Mouse (Mus musculus) heart, embryonic 14.5 days (tissue): ENCODE measurements around the gene H1f0. TPM values are rescaled to one million over a fixed set of nuclear protein-coding genes. Genes with fewer than 3 reads are reported as not detected.

Experiments used
- ATAC-seq: fragments of 200-750 bp; cut with Nextera tagmentation; 2 replicates; pipeline ENCODE4 v1.8.0; 2017; ENCODE audit warnings: low read depth, moderate TSS enrichment; ENCODE audit not compliant: insufficient number of reproducible peaks, insufficient read depth, low FRiP score
- H3K27ac ChIP-seq, 2 experiments: fragments of 200-500 bp in 1 of 2; fragments of 300-500 bp in 1 of 2; sonication (generic) in 1 of 2; replicated peaks in 1 of 2; 2 replicates each; pipeline ENCODE4 v1.5.1; 2012 to 2014; ENCODE audit warnings: low read depth in 2 of 2, low read length in 2 of 2, control low read depth in 1 of 2, mild to moderate bottlenecking in 1 of 2, mixed read lengths in 1 of 2; ENCODE audit not compliant: control insufficient read depth in 1 of 2, insufficient read depth in 1 of 2
- H3K27me3 ChIP-seq: fragments of 300-500 bp; sonication (generic); 2 replicates; pipeline ENCODE4 v1.6.1; 2014; ENCODE audit warnings: mild to moderate bottlenecking, low read length, control low read depth; ENCODE audit not compliant: control insufficient read depth, insufficient read depth
- H3K36me3 ChIP-seq: fragments of 300-500 bp; sonication (generic); 2 replicates; pipeline ENCODE4 v1.6.1; 2014; ENCODE audit warnings: mild to moderate bottlenecking, control low read depth, low read length, mixed read lengths; ENCODE audit not compliant: control insufficient read depth, insufficient read depth
- H3K4me1 ChIP-seq, 2 experiments: fragments of 200-500 bp in 1 of 2; fragments of 300-500 bp in 1 of 2; sonication (generic) in 1 of 2; 2 replicates each; pipeline ENCODE4 v1.6.1; 2012 to 2014; ENCODE audit warnings: low read length in 2 of 2, control low read depth in 1 of 2, mixed read lengths in 1 of 2; ENCODE audit not compliant: control insufficient read depth in 2 of 2, insufficient read depth in 2 of 2
- H3K4me2 ChIP-seq: fragments of 300-500 bp; sonication (generic); 2 replicates; pipeline ENCODE4 v1.6.1; 2014; ENCODE audit warnings: mild to moderate bottlenecking, low read length
- H3K4me3 ChIP-seq, 2 experiments: fragments of 200-500 bp in 1 of 2; fragments of 300-500 bp in 1 of 2; sonication (generic) in 1 of 2; 2 replicates each; pipeline ENCODE4 v1.5.1; 2012 to 2014; ENCODE audit warnings: low read length in 2 of 2, mild to moderate bottlenecking in 2 of 2, control low read depth in 1 of 2, low read depth in 1 of 2, moderate library complexity in 1 of 2; ENCODE audit not compliant: control insufficient read depth in 1 of 2, insufficient read depth in 1 of 2
- H3K9ac ChIP-seq: fragments of 300-500 bp; sonication (generic); 2 replicates; pipeline ENCODE4 v1.6.1; 2014; ENCODE audit warnings: mild to moderate bottlenecking, low read length
- H3K9me3 ChIP-seq: fragments of 300-500 bp; sonication (generic); 2 replicates; pipeline ENCODE4 v1.6.1; 2016; ENCODE audit warnings: low read length, control low read depth; ENCODE audit not compliant: control insufficient read depth
- WGBS: fragments of 180-500 bp; shearing (Covaris S2); extraction: QIAGEN DNeasy Blood & Tissue Kit; methylation state at CpG from one replicate; pipeline ENCODE4 v1.1.7; 2014; 5-methylcytosine and 5-hydroxymethylcytosine counted together
- polyA plus RNA-seq: library from polyadenylated mRNA; unstranded; fragments of >200 nt; fragmentation: Nextera tagmentation; extraction: Ambion mirVana; gene quantifications from 2 replicates; pipeline ENCODE4 v1.2.1, GENCODE M21; 2014

H1f0 gene
- polyA plus RNA-seq, 1 experiment from 2014 or later: 102 TPM

- WGBS: 74% methylated on average over 13 of the region's 13 CpGs
- no peak for ATAC-seq
Observed at GRCm38 (mm10) chr15:79051461-79052360, 23.5 kb downstream of the H1f0 start.

GRCm38 (mm10) chr15:79052366-79052765 is 24.1 kb downstream of the H1f0 start:
- ATAC-seq: no peak
- no peaks in the 10 kb centered on the region for H3K9me3 ChIP-seq
- no peak overlapping the region for H3K27ac ChIP-seq
- peaks cover 49% of the 10 kb centered on the region for H3K36me3 ChIP-seq
- no peak overlapping the region for H3K4me2 ChIP-seq
- H3K9ac ChIP-seq: no peak overlapping the region
- peaks cover 0 to 3% of the 10 kb centered on the region in 2 experiments; a peak in 1 of 4 replicates for H3K4me1 ChIP-seq
- H3K4me3 ChIP-seq: no peak overlapping the region
- no peaks in the 10 kb centered on the region for H3K27me3 ChIP-seq
- WGBS: 78% methylated on average over 2 of the region's 2 CpGs

More at GRCm38 (mm10) chr15:79051461-79052360, 23.5 kb downstream of the H1f0 start:
- Histone ChIP-seq H3K4me2 (no peak overlapping the region), H3K4me3 (no peak overlapping the region), H3K9ac (no peak overlapping the region), H3K36me3 (peaks cover 42% of the 10 kb centered on the region), H3K27ac (no peak overlapping the region), H3K4me1 (peaks cover 0 to 3% of the 10 kb centered on the region in 2 experiments; a peak in 1 of 4 replicates), H3K27me3 (no peaks in the 10 kb centered on the region), H3K9me3 (no peaks in the 10 kb centered on the region)

- H3K9me3 ChIP-seq: no peaks in the 10 kb centered on the region
- no peak overlapping the region for H3K4me2 ChIP-seq
- peaks cover 85% of the 10 kb centered on the region for H3K36me3 ChIP-seq
- WGBS: 89% methylated on average over 7 of the region's 7 CpGs
- H3K27me3 ChIP-seq: no peaks in the 10 kb centered on the region
- no peak overlapping the region for H3K27ac ChIP-seq
- H3K9ac ChIP-seq: no peak overlapping the region
- no peak for ATAC-seq
- no peak overlapping the region for H3K4me3 ChIP-seq
- H3K4me1 ChIP-seq: peaks cover 0 to 8% of the 10 kb centered on the region in 2 experiments; a peak in 2 of 4 replicates
Observed at GRCm38 (mm10) chr15:79056601-79057000, 28.4 kb downstream of the H1f0 start.

- Histone ChIP-seq H3K4me1 (peaks cover 0 to 13% of the 10 kb centered on the region in 2 experiments; a peak in 2 of 4 replicates), H3K9ac (no peak overlapping the region), H3K4me2 (no peak overlapping the region), H3K27me3 (no peaks in the 10 kb centered on the region), H3K4me3 (no peak overlapping the region), H3K9me3 (no peaks in the 10 kb centered on the region), H3K36me3 (peaks cover 82% of the 10 kb centered on the region), H3K27ac (no peak overlapping the region)
- 72% methylated on average over 6 of the region's 6 CpGs for WGBS
- no peak for ATAC-seq
Observed at GRCm38 (mm10) chr15:79057850-79058249, 29.6 kb downstream of the H1f0 start.

GRCm38 (mm10) chr15:79060887-79061565 is 32.8 kb downstream of the H1f0 start:
- WGBS: 70% methylated on average over 14 of the region's 14 CpGs
- Histone ChIP-seq H3K27ac (no peak overlapping the region), H3K9ac (peak overlapping the region; percentile 90; the same call in 1 of the 2 replicates), H3K4me2 (peak overlapping the region; percentile 89), H3K9me3 (no peaks in the 10 kb centered on the region), H3K36me3 (peaks cover 50% of the 10 kb centered on the region), H3K4me3 (no peak overlapping the region), H3K4me1 (peaks cover 0 to 13% of the 10 kb centered on the region in 2 experiments; a peak in 2 of 4 replicates), H3K27me3 (no peaks in the 10 kb centered on the region)
- no peak for ATAC-seq

- Histone ChIP-seq H3K4me1 (peaks cover 0 to 13% of the 10 kb centered on the region in 2 experiments; a peak in 2 of 4 replicates), H3K9me3 (no peaks in the 10 kb centered on the region), H3K27me3 (no peaks in the 10 kb centered on the region), H3K9ac (peak within 1 kb of the TSS; percentile 90), H3K27ac (peak within 1 kb of the TSS; percentile 64 to 77), H3K36me3 (peaks cover 35% of the 10 kb centered on the region), H3K4me3 (peak within 1 kb of the TSS; percentile 77 to 93), H3K4me2 (peak within 1 kb of the TSS; percentile 89)
- peak; percentile 100 for ATAC-seq
- WGBS: under 1% methylated on average over 79 of the region's 80 CpGs
Observed at GRCm38 (mm10) chr15:79062376-79063159, 34.3 kb downstream of the H1f0 start, which contains the start of gene Ankrd54. Gene Ankrd54 (minus strand): TSS chr15:79062893.
